Mouse (Mus musculus) limb, embryonic 13.5 days (tissue): ENCODE measurements around the gene Gsg1. TPM values are rescaled to one million over a fixed set of nuclear protein-coding genes. Genes with fewer than 3 reads are reported as not detected.

Experiments used
- ATAC-seq: fragments of 200-750 bp; cut with Nextera tagmentation; 2 replicates; pipeline ENCODE4 v1.8.0; 2017; ENCODE audit warnings: low read depth, moderate number of reproducible peaks, moderate TSS enrichment; ENCODE audit not compliant: low FRiP score
- H3K27ac ChIP-seq: fragments of 300-500 bp; sonication (generic); 2 replicates; pipeline ENCODE4 v1.5.1; 2015; ENCODE audit warnings: inconsistent platforms, mild to moderate bottlenecking, moderate library complexity
- H3K27me3 ChIP-seq: fragments of 300-500 bp; sonication (generic); 2 replicates; pipeline ENCODE4 v1.6.1; 2015; ENCODE audit warnings: mild to moderate bottlenecking, inconsistent platforms
- H3K36me3 ChIP-seq: fragments of 300-500 bp; sonication (generic); 2 replicates; pipeline ENCODE4 v1.6.1; 2015; ENCODE audit warnings: inconsistent platforms, mild to moderate bottlenecking, moderate library complexity
- H3K4me1 ChIP-seq: fragments of 300-500 bp; sonication (generic); 2 replicates; pipeline ENCODE4 v1.6.1; 2015; ENCODE audit warnings: inconsistent platforms
- H3K4me2 ChIP-seq: fragments of 300-500 bp; sonication (generic); replicated peaks from 2 replicates; pipeline ENCODE4 v1.6.1; 2015; ENCODE audit warnings: inconsistent platforms, mild to moderate bottlenecking, moderate library complexity
- H3K4me3 ChIP-seq: fragments of 300-500 bp; sonication (generic); 2 replicates; pipeline ENCODE4 v1.5.1; 2015; ENCODE audit warnings: moderate library complexity, mild to moderate bottlenecking, inconsistent platforms
- H3K9ac ChIP-seq: fragments of 300-500 bp; sonication (generic); 2 replicates; pipeline ENCODE4 v1.6.1; 2015; ENCODE audit warnings: mild to moderate bottlenecking, inconsistent platforms
- H3K9me3 ChIP-seq: fragments of 300-500 bp; sonication (generic); 2 replicates; pipeline ENCODE4 v1.6.1; 2016; ENCODE audit warnings: inconsistent platforms
- WGBS: fragments of 180-500 bp; shearing (Covaris S2); methylation state at CpG from one replicate; pipeline ENCODE4 v1.1.7; 2015; 5-methylcytosine and 5-hydroxymethylcytosine counted together
- polyA plus RNA-seq: library from polyadenylated mRNA; unstranded; fragments of >200 nt; fragmentation: Nextera tagmentation; extraction: Ambion mirVana; gene quantifications from 2 replicates; pipeline ENCODE4 v1.2.1, GENCODE M21; 2015

Gsg1 gene
- polyA plus RNA-seq, 1 experiment from 2014 or later: 1.0 TPM

GRCm38 (mm10) chr6:135202668-135203067 lies 51.5 kb downstream of the Gsg1 start:
- no peak for ATAC-seq
- Histone ChIP-seq H3K4me3 (no peak overlapping the region), H3K27me3 (no peaks in the 10 kb centered on the region), H3K9ac (no peak overlapping the region), H3K9me3 (0 out of 2 replicates have a peak, but pooled peaks cover 5% of the 10 kb centered on the region), H3K27ac (no peak overlapping the region), H3K4me1 (peaks cover 11% of the 10 kb centered on the region; the same call in 1 of the 2 replicates), H3K36me3 (0 out of 2 replicates have a peak, but pooled peaks cover under 1% of the 10 kb centered on the region), H3K4me2 (no peak overlapping the region)
- WGBS: 85% methylated on average over 6 of the region's 6 CpGs

DNA sequence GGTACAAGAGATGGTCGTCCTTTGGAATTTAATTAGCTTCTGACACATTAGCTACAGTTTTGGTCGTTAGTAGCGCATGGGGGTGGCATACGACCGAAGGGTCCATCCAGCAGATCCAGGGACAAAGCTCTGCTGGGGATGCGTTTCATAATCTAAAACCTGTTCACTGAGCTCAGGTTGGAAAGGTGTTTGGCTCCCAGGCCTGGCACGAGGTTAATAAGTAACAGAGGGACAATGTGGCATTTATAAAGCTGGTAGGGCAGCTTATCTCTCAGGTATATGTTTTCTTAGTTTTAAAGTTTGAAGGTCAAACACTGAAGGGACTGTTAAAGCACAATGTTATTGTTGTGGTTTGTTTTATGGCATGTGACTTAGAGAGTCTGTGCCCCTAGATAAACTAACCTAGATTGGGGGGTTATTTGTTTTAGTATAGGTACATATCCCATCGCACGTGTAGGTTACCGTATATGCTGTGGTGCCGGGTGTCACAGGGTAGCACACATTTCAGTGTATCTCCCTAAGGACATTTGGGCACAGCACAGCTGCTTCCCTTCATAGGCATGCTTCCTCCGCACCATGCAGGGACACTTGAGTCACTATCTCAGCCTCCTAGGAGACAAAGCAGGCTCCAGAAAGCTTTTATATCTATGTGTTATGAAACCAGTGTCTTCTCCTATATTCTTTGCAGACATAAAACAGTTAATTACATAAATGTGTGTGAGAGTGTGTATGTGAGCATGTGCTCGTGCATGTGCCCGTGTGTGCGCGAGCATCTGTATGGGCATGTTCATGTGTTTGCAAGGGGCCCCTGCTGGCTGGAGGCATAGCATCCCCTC lies 53.8 kb downstream of the Gsg1 start:
- 0 out of 2 replicates have a peak, but pooled peaks cover 5% of the 10 kb centered on the region for H3K9me3 ChIP-seq
- WGBS: 76% methylated on average over 16 of the region's 16 CpGs
- peaks cover 14% of the 10 kb centered on the region for H3K4me1 ChIP-seq
- H3K27me3 ChIP-seq: no peaks in the 10 kb centered on the region
- ATAC-seq: no peak
- H3K4me2 ChIP-seq: no peak overlapping the region
- no peak overlapping the region for H3K4me3 ChIP-seq
- no peak overlapping the region for H3K27ac ChIP-seq
- H3K9ac ChIP-seq: no peak overlapping the region
- H3K36me3 ChIP-seq: no peaks in the 10 kb centered on the region

GRCm38 (mm10) chr6:135198726-135199125 lies 55.4 kb downstream of the Gsg1 start:
- Histone ChIP-seq H3K4me3 (peak overlapping the region; percentile 77), H3K4me2 (peak overlapping the region; percentile 85), H3K9ac (0 out of 2 replicates have a peak overlapping the region, but pooled peaks have one; percentile 4), H3K27ac (no peak overlapping the region), H3K36me3 (no peaks in the 10 kb centered on the region), H3K4me1 (peaks cover 14% of the 10 kb centered on the region), H3K27me3 (no peaks in the 10 kb centered on the region), H3K9me3 (0 out of 2 replicates have a peak, but pooled peaks cover 5% of the 10 kb centered on the region)
- 58% methylated on average over 6 of the region's 6 CpGs for WGBS
- no peak for ATAC-seq

DNA sequence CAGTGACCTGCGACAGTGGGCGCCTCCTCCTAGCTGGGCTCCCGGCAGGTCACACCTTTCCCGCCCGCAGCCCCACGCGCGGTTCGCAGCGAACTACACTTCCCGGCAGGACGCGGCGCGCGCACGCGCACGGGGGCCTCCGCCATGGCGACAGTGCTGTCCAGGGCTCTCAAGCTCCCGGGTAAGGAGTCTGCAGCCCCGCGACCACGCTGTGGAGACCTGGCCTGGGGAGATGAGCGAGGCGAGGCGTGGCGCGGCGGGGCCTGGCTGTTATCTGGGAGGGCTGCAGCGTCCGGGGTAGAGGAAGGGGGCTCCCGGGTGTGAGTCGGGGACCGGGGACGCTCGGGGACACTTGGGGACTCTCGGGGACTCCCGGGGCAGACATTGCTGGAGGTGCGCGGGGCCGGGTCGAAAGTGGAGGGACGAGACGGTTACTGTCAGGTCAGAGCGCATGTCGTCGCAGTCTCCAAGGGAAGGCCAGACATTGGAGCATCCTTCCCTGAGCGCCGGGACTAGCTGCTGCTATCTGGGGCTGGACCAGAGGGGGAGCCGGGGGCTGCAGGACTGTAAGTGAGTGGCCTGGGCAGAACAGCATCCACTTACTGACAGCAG lies 56.1 kb downstream of the Gsg1 start, which contains the start of the genes Fam234b and Hebp1:
TSS of gene Fam234b (plus strand) at position 57 of the 612 bp plus-strand sequence.
TSS of gene Hebp1 (minus strand) at position 102 of the 612 bp plus-strand sequence.
- peak within 1 kb of the TSS; percentile 85 for H3K4me2 ChIP-seq
- no peaks in the 10 kb centered on the region for H3K27me3 ChIP-seq
- under 1% methylated on average over 52 of the region's 52 CpGs for WGBS
- H3K9ac ChIP-seq: peak within 1 kb of the TSS; percentile 83
- H3K4me1 ChIP-seq: peaks cover 14% of the 10 kb centered on the region
- H3K4me3 ChIP-seq: peak within 1 kb of the TSS; percentile 77
- H3K9me3 ChIP-seq: 0 out of 2 replicates have a peak, but pooled peaks cover 5% of the 10 kb centered on the region
- peak within 1 kb of the TSS; percentile 4; the same call in 1 of the 2 replicates for H3K27ac ChIP-seq
- H3K36me3 ChIP-seq: no peaks in the 10 kb centered on the region
- ATAC-seq: peak; percentile 91

DNA sequence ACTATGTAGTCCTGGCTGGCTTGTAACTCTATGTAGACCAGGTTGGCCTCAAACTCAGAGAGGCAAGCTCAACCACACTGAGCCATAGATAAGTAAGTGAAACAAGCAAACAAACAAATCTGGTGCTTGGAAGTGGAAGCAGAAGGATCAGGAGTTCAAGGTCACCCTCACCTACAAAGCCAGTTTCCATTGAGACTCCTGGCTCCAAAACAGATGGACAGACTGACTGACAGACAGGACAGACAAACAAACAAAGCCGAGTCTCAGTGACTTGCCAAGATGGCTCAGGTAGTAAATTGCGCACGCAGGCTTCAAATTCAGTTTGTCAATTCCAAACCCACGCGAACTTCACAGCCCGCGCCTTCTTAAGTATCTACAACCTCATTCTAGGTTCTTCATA lies 56.7 kb downstream of the Gsg1 start:
- 29% methylated on average over 7 of the region's 7 CpGs for WGBS
- Histone ChIP-seq H3K4me3 (peak overlapping the region; percentile 77), H3K9ac (peak overlapping the region; percentile 83), H3K27me3 (no peaks in the 10 kb centered on the region), H3K4me1 (peaks cover 14% of the 10 kb centered on the region), H3K36me3 (no peaks in the 10 kb centered on the region), H3K27ac (peak overlapping the region; percentile 4; the same call in 1 of the 2 replicates), H3K4me2 (peak overlapping the region; percentile 85), H3K9me3 (0 out of 2 replicates have a peak, but pooled peaks cover under 1% of the 10 kb centered on the region)
- no peak for ATAC-seq

DNA sequence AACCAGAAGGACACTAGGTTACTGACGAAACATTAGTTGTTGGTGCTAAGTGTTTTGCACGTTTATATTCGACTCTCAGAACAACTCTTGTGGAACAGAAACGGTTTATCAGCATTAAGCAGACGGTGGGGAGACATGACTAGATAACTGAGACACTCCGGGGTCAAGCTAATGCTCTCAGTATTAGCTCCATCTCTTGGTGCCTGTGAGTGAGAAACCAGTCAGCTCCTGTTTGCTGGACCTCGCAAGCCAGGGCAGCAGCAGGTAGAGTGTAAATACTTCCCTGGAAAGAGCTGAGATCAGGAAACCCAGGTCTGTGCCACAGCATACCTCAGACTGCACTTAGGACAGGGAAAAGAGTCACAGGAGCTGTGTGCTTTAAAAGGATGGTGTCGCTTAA lies 57.4 kb downstream of the Gsg1 start:
- no peak overlapping the region for H3K4me2 ChIP-seq
- 73% methylated on average over 8 of the region's 8 CpGs for WGBS
- ATAC-seq: no peak

DNA sequence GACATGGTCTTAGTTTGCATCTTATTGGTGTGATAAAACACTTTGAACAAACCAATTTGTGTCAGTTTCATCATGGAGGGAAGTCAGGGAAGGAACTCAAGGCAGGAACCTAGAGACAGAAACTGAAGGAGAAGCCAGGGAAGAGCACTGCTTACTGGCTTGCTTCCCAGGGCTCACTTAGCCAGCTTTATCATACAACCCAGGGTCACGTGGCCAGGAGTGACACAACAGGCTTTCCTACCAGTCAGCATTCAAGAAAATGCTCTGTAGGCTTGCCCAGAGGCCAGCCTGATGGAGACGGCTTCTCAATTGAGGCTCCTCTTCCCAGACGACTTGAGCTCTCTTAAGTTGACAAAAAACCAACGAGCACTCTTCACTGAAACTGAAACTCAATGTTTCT lies 59.2 kb downstream of the Gsg1 start:
- H3K4me2 ChIP-seq: no peak overlapping the region
- no peak overlapping the region for H3K9ac ChIP-seq
- H3K27me3 ChIP-seq: no peaks in the 10 kb centered on the region
- H3K4me3 ChIP-seq: no peak overlapping the region
- H3K4me1 ChIP-seq: peaks cover 14% of the 10 kb centered on the region
- no peaks in the 10 kb centered on the region for H3K9me3 ChIP-seq
- ATAC-seq: no peak
- WGBS: 73% methylated on average over 4 of the region's 4 CpGs
- no peaks in the 10 kb centered on the region for H3K36me3 ChIP-seq
- no peak overlapping the region for H3K27ac ChIP-seq

More for the DNA sequence above, 57.4 kb downstream of the Gsg1 start:
- H3K9ac ChIP-seq: no peak overlapping the region
- H3K9me3 ChIP-seq: no peaks in the 10 kb centered on the region
- H3K27ac ChIP-seq: no peak overlapping the region
- H3K36me3 ChIP-seq: no peaks in the 10 kb centered on the region
- no peaks in the 10 kb centered on the region for H3K27me3 ChIP-seq
- no peak overlapping the region for H3K4me3 ChIP-seq
- H3K4me1 ChIP-seq: peaks cover 14% of the 10 kb centered on the region

- Histone ChIP-seq H3K4me1 (peaks cover 7% of the 10 kb centered on the region), H3K27ac (no peak overlapping the region), H3K9ac (no peak overlapping the region), H3K4me3 (no peak overlapping the region), H3K4me2 (no peak overlapping the region), H3K9me3 (no peaks in the 10 kb centered on the region), H3K36me3 (no peaks in the 10 kb centered on the region), H3K27me3 (no peaks in the 10 kb centered on the region)
- no peak for ATAC-seq
- WGBS: 51% methylated on average over 4 of the region's 4 CpGs
Measured at GRCm38 (mm10) chr6:135193733-135194132, 60.4 kb downstream of the Gsg1 start.

DNA sequence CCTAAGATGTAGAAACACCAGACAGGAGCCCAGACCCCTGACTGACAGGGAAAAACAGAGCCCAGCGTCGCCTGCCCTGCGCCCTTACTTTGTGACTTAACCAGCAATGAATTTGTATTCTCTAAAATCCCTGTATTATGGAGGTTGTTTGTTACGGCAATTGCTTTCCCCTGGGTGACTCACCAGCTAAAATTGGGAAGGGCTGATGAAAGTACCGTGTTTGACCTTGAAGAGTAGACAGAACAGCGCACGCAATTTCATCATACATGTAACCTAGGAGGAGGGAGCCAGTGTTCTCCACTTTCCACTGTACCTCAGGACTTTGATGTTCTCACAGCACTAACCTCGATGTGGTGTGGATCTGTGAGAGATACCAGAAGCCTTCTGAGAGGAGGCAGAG lies 61.2 kb downstream of the Gsg1 start:
- no peaks in the 10 kb centered on the region for H3K9me3 ChIP-seq
- H3K27me3 ChIP-seq: no peaks in the 10 kb centered on the region
- no peak overlapping the region for H3K4me3 ChIP-seq
- no peak overlapping the region for H3K4me2 ChIP-seq
- WGBS: 82% methylated on average over 8 of the region's 8 CpGs
- no peak for ATAC-seq
- H3K4me1 ChIP-seq: peaks cover 3% of the 10 kb centered on the region
- no peak overlapping the region for H3K9ac ChIP-seq
- H3K36me3 ChIP-seq: no peaks in the 10 kb centered on the region
- H3K27ac ChIP-seq: no peak overlapping the region

- Histone ChIP-seq H3K4me2 (no peak overlapping the region), H3K27ac (no peak overlapping the region), H3K36me3 (no peaks in the 10 kb centered on the region), H3K4me3 (no peak overlapping the region), H3K4me1 (no peaks in the 10 kb centered on the region), H3K9ac (no peak overlapping the region), H3K9me3 (no peaks in the 10 kb centered on the region), H3K27me3 (no peaks in the 10 kb centered on the region)
- WGBS: 87% methylated on average over 1 of the region's 1 CpGs
- no peak for ATAC-seq
Measured at GRCm38 (mm10) chr6:135191906-135192305, 62.2 kb downstream of the Gsg1 start.

- H3K4me3 ChIP-seq: no peak overlapping the region
- ATAC-seq: no peak
- H3K9me3 ChIP-seq: no peaks in the 10 kb centered on the region
- no peak overlapping the region for H3K27ac ChIP-seq
- no peaks in the 10 kb centered on the region for H3K27me3 ChIP-seq
- H3K4me2 ChIP-seq: no peak overlapping the region
- no peaks in the 10 kb centered on the region for H3K4me1 ChIP-seq
- no peak overlapping the region for H3K9ac ChIP-seq
- 75% methylated on average over 6 of the region's 6 CpGs for WGBS
- no peaks in the 10 kb centered on the region for H3K36me3 ChIP-seq
Measured at GRCm38 (mm10) chr6:135190122-135190521, 64.0 kb downstream of the Gsg1 start.

DNA sequence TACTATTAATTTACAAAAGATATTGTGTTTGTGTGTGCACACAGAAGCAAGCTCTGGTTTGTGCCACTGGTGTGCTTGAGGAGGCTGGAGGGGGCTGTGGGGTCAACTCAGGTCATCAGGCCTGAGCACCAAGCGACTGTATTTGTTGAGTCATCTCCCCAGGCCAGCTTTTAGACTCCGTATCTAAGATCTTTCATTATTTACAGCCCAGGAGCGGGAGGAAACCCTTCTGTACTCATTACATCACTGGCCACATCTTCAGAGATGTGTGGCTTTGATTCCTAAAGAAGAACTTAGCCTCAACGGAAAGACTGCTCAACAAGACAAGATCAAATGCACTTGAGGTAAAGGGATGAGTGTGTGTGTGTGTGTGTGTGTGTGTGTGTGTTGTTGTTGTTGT lies 65.5 kb downstream of the Gsg1 start:
- H3K4me2 ChIP-seq: no peak overlapping the region
- 59% methylated on average over 4 of the region's 4 CpGs for WGBS
- no peaks in the 10 kb centered on the region for H3K27me3 ChIP-seq
- no peak overlapping the region for H3K4me3 ChIP-seq
- no peak overlapping the region for H3K27ac ChIP-seq
- no peaks in the 10 kb centered on the region for H3K9me3 ChIP-seq
- H3K9ac ChIP-seq: no peak overlapping the region
- H3K4me1 ChIP-seq: no peaks in the 10 kb centered on the region
- no peaks in the 10 kb centered on the region for H3K36me3 ChIP-seq
- no peak for ATAC-seq
